Mouse (Mus musculus) natural killer cell, adult 2 months (primary cell): Measurements from ENCODE around the gene Purb.

ENCODE experiments used
- DNase-seq, 2 experiments: peaks; one replicate each; pipeline ENCODE4 v3.0.0; 2022; ENCODE audit warnings: low spot score in 2 of 2

Gene Purb

DNA sequence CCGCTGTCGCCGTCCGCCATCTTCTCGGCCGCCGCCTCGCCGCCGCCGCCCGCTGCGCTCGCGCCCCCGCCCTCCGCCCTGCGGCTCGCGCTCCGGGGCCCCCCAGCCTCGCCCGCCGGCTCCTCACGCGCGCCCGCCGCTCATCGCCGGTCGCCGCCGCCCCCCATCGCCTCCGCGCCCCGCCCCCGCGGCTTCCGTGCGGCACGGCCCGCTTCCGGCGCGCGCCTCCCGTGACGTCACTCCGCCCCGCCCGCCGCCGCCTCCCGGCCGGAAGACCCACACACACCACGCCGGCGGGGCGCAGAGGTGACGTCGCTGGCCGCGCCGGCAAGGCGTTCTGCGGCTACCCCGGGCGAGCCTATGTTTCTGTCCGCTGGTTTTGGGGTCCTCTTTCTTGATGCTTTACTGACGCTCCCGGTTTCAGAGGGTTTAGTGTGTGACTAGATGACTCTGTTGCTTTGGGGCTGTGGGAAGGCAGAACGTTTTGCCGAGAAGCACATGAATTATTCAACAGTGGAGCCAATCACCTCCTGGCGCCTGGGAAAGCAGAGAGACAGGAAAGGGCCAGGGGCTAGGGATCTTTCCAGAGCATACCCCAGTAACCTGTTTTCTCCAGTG is at the start of gene Purb:
TSS of gene Purb (minus strand) at position 51 of the 618 bp plus-strand sequence.
- DNase-seq, result peak; percentile 83 to 89

DNA sequence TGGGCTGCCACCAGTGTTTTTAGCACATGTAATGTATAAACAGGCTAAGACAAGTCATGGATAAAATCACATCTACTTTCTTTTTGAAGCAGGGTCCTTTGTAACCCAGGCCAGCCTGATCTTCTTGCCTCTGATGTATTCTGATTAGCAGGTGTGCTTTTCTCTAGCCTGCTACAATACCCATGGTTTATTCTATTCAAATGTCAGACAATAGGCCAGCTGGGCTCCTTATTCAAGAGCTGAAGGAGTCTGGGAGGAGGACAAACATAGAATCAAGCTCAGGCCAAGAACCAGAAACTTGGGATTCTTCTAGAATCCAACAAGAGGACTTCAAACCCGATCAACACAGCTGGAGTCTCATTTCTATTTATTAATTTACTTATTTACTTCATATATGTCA is 49.5 kb upstream of the Purb start:
- no peak for DNase-seq

DNA sequence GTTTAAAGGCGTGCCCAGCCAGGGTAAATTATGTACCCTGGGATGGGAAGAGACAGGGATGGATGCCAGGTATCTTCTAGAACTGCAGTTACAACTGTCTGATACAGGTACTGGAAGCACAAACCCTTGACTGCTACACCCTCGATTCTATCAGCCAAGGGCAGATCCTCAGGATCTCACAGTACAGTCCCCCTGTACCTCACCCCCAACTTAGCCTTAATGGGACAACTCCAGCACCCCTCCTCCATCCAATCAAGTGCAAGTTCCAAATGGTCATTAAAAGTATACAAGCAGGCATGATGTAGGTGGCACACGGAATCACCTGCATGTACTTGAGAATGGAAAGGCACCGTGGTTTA is 49.1 kb upstream of the Purb start:
- no peak for DNase-seq

DNA sequence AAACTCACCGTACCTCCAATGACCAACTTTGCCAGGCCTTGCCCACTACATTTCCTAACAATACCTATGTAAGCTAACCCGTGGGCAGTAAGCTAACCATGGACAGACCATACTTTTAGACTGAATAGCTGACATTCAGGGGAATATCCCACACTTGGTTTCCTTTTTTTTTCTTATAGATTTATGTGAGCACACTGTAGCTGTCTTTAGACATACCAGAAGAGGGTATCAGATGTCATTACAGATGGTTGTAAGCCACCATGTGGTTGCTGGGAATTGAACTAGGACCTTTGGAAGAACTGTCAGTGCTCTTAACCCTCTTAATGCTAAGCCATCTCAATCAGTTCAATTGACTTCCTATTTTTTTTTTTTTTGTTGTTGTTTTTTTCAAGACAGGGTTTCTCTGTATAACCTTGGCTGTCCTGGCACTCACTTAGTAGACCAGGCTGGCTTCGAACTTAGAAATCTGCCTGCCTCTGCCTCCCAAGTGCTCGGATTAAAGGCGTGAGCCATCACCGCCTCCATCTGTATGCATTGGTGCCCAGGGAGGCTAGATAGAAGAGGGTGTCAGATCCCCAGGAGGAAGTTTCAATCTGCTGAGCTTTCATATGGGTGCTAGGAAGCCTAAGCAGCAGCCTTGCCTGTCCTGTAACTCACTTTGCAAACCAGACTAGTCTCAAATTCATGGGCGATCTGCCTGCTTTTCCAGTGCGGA is 48.6 kb upstream of the Purb start:
- DNase-seq, result no peak

DNA sequence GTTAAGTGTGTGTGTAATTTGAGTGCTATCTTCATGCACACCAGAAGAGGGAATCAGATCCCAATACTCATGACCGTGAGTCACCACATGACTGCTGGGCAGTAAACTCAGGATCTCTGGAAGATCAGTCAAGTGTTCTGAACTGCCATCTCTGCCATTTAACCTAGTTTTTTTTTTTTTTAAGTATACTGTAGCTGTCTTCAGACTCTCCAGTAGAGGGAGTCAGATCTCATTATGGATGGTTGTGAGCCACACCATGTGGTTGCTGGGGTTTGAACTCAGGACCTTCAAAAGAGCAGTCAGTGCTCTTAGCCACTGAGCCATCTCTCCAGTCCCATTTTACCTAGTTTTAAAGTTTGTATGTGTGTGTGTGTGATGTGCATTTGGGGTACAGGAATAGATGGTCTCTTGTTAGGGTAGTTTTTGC is 48.0 kb upstream of the Purb start:
- DNase-seq, result no peak

DNA sequence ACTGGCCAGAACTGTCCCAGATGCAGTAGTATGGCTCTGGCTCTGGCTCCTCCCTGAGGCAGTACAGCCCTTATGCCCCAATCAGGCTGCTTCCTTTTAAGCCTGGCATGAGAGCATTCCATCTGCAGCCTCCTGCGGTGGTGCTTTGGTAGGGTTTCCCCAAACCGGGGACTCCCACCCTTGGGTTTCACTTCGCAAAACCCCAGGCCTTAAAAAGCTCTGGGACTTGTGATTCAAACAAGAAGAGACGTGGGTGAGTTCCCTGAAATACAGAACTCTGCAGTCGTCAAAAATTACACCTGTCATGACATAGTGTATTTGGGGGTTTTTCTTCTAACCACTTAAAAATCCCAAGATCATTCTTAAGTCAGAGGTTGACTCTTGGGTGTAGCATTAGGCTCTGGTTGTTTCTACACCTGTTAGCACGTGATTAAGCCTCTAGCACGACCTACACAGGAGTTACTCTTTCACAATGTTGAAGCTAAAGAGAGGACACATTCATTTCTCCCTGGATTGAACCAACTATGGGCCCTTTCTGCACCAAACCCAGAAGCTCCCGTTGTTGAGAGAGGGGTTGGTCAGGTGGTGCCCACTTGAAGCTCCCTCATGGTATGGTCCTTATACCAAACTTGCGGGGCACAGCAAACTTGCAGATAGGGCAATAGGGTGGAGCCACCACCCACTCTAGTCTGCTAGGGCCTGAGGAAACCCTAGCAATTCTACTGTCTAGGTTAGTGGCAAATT is 47.2 kb upstream of the Purb start:
- DNase-seq, result peak; percentile 62 to 77

DNA sequence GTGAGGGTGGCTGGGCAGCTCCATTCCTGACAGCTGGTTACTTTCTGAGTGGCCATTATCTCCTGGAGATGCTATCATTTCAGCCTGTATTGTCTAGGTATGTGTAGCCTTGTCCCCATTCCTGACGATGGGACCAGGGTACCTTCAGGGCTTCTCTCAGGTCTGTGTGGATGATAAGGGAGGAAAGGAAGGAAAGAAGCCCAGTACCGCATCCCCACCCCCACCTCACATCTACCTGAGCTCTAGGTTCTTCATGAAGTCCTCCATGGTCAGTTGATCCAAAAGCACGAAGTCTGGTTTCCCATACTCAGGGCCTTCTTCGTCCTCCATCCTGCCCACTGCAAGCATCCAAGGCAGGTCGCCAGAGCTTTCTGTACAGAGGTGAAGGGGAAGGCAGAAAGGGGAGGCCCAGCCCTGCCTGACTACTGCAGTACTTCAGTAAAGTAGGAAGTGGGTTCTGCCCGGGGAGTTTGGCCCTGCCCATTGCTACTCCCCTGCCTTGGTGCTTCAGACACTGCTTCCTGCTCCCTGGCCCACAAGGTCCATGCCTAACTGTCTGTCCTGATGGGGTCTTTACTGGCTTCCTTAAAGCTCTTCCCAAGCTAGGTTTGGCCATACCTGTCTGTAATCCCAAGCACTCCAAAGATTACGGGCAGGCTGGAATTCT is 44.9 kb upstream of the Purb start, which contains the start of gene Myo1g:
TSS of gene Myo1g (minus strand) at position 459 of the 667 bp plus-strand sequence.
- DNase-seq, result peak; percentile 75 to 76

DNA sequence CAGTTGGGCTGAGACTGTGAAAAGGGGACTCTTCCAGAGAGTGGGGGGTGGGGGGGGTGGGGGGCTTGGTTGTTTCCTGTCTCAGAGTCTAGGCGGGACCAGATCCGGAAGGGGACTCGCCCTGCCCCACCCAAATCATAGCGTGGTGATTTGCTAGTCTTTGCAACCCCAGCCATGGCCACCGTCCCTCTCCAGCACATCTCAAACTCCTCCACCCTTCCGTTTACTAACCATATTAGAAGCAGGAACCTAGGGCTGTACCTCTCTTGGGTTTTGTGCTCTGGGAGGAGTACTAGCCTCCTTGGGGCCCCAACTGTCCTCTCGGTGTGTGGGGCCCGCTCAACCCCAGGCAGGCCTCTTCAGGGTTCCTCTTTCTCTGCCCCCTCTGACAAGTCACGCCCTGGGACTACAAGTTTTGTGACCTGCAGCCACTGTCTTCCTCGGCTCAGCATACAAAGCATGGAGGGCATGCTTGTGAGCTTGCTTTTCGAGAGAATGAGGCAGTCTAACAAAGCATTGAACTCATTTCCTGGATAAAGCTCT is 43.8 kb upstream of the Purb start:
- DNase-seq, result peak; percentile 28 to 46

DNA sequence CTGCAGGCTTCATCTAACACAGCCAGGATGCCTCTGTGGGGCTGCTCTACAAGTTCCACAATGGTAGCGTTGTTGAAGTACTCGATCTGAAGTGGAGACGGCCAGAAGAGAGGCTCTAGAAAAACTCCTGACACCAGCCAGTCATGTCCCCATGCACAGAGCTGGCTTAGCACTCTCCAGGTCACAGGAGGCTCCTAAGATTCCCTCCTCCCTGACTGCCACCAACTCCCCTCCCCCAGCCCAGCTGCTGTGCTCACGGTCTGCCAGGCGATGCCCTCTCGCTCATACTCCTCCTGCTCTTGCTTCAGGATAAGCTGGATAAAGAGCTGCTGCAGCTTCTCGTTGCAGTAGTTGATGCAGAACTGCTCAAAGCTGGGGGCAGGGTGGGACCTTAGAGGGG is 39.1 kb upstream of the Purb start:
- no peak for DNase-seq

DNA sequence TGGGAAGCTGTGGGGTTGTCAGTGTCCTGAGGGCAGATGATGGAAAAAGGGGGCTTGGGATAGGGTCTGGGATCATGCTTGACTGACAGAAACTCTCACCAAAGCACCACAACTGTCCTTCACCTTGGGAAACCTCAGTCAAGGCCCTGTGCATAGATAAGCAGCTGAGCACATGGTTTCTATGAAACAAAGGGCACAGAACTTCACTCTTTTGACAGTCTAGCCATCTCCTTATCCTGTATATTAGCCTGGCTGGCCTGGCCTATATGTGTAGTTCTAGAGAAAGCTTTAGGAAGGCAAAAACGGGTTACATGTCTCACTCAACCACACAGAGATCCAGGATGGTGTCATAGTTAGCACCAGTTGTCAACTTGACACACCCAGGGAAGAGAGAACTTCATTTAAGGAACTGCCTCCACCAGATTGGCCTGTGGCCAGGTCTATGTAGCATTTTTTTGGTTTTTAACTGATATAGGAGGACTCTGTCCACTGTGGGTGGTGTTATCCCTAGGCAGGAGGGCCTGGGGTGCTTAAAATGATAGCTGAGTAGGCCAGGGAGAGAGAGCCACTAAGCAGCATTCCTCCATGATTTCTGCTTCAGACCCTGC is 32.7 kb upstream of the Purb start:
- DNase-seq, result no peak

DNA sequence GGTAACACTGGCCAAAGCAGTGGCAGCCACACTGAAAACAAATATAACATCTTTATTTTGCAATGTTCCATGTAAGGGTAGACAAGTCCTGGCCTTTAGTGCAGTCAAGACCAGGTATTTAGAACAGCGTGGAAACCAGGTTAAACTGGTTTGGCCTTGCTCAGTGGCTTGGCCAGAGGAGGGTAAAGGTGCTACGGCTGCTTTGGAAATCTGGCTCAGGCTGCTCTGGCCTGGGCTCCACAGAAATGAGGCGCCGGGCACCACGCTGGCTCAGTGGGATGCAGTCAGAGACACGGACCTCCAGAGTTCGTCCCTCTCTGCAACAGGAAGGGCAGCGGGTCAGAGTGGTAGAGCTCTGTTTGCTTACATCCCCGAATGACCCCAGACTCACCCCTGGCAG is 30.8 kb upstream of the Purb start:
- no peak for DNase-seq

DNA sequence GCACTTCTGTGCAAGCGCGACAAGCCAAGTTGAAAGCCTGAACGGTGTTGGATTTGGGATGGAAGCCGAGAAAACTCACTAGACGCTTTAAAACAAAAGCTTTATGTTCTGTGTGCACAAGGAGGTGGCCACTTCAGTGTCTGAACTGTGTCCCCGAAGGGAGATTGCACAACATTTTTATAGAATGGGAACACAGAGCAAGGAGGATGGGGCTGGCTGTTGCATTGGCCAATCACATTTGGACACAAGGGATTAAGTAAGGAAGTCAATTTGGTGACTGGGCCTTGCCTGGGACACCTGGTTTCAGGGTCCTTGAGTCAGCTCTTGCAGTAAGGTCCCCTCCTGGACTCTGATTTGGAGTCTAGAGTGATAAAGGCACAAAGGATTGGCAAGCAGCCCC is 29.0 kb upstream of the Purb start:
- DNase-seq, result no peak

DNA sequence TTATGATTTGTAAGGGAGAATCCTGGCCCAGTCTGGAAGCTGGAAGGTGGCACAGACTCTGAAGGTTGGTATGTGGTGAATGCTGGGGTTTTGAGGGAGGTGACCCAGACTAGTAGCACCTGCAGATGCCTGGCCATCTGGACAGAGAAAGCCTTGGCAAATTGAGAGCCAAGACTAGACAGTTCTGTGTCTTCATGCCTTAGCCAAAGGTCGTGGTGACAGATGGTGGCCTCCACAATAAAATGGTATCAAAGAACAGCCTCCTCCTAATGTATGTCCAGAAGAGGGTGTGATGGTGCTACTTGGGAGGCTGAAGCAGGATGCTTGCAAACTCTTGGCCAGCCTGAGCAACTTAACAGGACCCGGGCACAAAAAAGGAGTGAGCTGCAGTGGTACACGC is 28.5 kb upstream of the Purb start:
- DNase-seq, result no peak

DNA sequence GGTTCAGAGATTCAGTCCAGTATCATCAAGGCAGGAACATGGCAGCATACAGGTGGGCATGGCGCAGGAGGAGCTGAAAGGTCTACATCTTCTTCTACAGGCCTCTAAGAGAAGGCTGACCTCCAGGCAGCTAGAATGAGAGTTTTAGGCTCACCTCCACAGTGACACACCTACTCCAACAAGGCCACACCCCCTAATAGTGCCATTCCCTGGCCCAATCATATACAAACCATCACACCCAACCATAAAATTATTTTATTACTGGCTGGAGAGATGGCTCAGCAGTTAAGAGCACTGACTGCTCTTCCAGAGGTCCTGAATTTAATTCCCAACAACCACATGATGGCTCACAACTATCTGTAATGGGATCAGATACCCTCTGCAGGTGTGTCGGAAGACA is 26.8 kb upstream of the Purb start:
- no peak for DNase-seq

DNA sequence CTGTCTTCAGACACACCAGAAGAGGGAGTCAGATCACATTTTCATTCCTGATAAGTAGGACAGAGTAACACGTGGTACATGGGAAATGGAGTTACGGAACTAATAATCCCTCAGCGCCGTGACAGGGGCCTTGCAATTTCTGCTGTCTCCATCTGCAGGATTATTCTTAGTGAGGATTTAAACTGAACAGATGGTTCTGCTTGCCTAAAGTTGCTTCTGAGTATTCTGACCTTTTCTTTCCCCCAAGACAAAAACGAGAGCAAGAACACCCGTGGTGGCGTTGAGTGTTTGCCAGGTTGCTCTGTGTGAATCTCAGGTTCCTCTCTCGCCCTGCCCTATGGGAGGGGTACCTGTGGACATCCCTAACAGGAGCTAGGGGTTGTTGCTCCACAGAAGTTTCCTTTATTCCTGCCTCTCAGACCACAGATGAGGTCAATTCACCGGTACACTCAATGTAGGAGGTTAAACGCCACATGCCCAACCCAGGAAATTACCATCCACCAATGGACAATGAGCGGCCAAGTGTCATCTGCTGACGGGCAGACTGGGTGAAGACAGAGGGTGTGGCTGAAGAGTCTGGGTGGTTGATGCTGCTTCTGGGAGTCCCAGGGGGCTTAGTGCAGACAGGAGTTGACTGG is 21.7 kb upstream of the Purb start:
- peak; percentile 32 to 68 for DNase-seq

DNA sequence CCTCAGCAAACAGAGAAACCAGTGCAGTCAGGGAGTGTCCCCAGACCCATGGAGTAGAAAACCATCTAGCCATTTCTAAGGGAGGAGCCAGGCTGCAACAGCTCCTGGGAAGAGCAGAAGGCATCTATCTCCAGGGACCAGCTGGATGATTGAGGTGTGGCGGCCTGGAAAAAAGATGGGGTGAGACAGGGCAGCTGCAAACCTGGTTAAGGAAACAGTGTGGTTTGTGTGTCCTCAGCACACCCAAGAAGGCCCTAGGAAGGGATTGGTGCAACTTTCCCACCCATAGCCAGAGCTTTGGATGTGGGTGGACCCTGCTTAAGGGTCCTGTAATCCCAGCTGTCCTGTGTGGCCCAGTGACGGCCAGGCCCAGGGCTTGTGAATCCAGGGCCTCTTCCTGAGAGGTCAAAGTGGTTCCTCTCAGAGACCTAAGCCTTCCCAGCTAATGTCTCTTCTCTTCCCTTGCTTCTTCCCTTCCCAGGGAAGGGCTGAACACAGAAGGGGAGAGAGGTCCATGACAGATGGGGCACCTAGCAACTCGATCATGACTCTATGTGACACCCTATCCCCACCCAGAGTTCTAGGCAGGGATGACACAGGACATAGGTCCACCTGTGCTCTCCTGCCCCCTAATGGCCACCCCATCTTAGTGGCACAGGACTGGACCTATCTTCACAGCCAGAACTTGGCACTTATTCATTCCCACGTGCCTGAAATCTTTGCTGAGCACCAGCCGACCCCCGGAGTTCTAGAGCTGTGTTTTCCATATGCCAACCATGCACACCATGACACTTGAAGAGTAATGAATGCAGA is 14.2 kb upstream of the Purb start:
- peak; percentile 36 to 71 for DNase-seq

DNA sequence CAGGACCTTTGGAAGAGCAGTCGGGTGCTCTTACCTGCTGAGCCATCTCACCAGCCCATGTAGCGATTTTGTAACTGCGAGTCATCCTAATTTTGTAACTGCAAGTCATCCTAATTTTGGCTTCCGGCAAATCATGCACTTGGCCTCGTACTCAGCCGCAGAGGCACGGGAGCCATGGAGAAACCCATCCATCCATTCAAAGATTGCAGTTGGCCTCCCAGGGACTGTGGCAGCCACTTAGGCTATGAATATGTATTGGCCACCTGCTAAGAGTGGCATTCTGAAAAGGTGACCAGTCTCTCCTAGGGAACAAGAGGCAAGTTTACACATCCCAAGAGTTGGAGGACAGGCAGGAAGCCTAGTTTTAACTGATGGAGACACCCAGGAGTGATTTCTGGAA is 13.5 kb upstream of the Purb start:
- no peak for DNase-seq

DNA sequence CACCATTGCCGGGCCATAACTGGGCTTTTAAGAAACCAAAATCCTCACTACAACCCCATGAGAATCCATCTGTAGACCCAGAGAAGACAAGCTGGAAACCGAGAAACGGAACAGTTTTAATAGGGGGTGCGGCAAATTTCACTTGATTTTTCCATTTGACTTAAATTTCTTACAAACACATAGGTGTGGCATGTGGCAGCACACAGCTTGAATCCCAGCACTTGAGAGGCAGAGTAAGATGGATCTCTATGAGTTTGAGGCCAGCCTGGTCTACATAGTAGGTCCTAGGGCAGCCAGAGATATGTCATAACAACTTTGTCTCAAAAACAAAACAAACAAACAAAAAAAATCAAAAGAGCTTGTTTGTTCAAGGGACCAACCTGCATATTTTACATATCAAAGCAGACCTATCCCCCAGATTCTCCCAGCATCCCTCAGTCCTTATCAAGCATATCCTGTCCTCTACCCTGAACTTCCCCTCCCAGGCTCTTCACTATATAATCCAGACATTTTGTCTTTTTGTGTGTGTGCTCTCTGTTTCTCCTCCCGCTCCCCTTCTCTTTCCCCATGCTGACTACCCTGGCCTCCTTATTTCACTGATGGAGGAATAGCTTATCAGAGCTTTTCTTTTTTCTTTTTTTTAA is 12.4 kb upstream of the Purb start:
- no peak for DNase-seq

DNA sequence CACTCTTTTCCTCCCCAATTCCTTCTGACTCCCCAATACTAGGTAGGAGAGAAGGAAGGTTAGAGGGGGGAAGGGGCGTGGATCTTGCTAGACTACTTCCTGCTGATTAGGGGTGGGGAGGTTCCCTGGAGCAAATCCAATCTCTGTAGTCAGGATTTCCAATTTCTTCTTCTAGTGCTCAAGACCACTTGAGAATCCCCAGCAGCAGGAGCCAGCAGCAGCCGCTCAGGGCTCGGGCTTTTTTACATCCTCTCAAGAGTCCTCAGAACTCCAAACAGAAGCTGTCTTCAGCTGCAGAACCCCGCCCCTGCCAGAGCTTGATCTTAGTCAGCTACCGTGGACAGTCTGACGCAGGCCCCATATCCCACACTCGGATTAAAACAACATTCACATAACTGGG is 11.8 kb upstream of the Purb start:
- no peak for DNase-seq

DNA sequence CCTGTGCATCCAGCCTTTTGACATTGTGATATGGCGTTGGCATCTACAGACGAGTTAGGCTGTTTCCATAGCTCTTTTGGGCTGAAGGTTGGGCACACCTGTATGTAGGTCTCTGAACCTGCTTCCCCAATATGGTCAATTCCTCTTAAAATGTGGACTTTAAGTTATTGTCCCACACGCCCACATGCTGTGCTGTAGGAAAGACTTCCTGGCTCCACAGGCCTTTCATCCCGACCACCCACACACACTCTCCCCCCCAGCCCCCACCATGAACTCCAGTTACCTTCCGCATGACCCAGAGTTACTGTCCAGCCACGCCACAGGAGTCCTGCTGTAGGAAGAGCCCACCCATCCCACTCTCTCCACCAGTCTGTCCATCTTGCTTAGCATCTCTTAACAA is 11.2 kb upstream of the Purb start:
- DNase-seq, result no peak
